Mouse (Mus musculus): ENCODE data around the gene Gpld1. TPM values are rescaled to one million over a fixed set of nuclear protein-coding genes. Genes with fewer than 3 reads are reported as not detected.

Gene Gpld1
- polyA plus RNA-seq (2015; fragmentation: Nextera tagmentation; extraction: Ambion mirVana) = 0.47 and 0.54 TPM in 2 replicates

DNA sequence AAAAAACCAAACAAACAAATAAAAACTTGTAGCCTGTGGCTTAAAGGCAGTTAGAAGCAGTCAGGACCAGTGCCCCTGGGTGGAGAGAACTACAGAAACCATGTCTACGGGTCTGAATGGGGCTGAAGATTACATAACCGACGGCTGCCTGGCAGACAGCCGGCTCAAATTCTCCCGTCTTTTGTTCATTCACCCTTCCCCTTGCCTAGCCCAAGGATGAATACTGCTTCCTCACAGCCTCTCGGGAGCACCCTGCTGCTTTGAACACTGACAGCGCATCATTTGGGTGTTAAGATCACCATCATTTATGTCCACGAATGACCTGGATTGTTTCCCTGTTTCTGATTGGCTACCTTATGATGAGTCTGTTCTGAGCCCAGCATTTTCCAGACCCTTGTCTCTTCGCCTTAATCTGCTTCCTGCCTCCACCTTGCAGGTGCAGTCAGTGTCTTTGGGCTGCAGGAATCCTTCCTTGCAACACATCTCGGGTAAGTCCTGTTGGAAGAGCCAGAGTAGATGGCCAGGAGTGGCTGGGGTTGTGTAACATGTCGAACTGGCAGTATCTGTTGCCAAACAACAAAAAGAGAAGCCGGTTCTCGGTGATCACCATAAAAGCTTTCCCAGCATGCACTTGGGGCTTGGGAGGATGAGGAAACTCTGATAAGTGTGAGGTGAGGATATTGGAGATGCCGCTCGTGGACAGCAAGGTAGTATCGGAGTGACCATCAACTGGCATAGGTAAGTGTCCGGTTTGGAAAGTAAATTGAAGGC, at the start of gene Gpld1:
Gene Gpld1, plus strand, starts transcription at position 641 of the 771 bp plus-strand sequence.
- DNase-seq (ENCODE audit: low spot score) = no peak

DNA sequence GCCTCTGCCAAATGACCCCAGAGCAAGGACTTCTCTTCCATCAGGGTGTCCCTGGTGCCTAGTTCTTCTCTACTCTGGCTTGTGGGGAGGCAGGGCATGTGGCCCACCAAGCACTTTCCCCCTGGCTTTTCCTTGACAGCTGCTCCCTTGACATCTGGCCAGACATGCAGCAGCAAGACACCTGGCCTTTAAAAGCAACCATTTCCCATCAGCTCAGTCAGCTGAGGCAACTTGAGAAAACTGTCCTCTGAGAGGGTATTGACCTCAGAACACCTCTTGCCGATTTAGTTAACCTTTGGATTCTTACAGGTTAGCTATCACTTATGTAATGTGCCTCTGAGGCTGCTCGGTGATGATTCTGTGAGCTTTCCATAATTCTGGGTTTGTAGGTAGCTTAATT, 49.1 kb upstream of the Gpld1 start:
- no peak for DNase-seq (ENCODE audit: low spot score)

DNA sequence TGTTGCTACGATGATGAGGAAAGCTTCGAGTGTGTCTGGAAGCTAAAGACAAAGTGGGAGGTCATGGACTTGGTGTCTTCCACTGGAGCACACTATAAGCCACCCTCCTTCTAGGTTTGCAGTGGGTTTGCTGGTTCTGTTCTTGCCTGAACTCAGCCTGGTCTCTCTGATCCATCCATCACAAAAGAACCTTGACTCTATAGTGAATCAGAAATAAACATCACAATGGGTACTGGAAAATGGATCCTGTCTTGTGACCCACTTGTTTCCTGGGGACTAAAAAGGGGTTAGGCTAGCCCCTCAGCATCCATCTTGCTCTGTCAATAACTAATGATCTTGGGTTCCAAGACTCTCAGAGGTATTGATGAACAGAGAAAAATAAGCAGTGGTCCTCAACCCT, 41.0 kb upstream of the Gpld1 start:
- no peak for DNase-seq (ENCODE audit: low spot score)

GRCm38 (mm10) chr13:24903412-24903811, 39.5 kb upstream of the Gpld1 start:
- no peak for DNase-seq (ENCODE audit: low spot score)

DNA sequence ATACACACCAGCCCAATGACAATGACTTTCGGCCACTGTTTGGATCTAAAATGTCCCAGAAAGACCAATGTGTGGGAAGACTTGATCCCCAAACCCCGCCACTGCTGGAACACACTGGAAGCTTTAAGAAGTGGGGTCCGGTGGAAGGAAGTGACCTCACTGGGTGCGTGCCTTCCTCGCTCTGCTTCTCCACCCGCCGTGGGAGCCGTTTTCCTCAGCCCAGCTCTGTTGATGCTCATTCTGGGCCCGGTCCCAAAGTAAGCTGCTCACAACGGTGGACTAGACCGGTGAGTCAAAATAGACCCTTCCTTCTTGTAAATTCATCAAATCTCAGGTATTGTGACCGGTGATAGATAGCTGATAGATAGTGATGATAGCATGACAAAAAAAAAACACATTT, 37.5 kb upstream of the Gpld1 start:
- DNase-seq (ENCODE audit: low spot score) = no peak

- DNase-seq (ENCODE audit: low spot score) = no peak
Observed at GRCm38 (mm10) chr13:24906831-24907570, 36.0 kb upstream of the Gpld1 start.

GRCm38 (mm10) chr13:24909112-24909511, 33.8 kb upstream of the Gpld1 start:
- no peak for DNase-seq (ENCODE audit: low spot score)

GRCm38 (mm10) chr13:24913576-24913975, 29.4 kb upstream of the Gpld1 start:
- DNase-seq (ENCODE audit: low spot score) = no peak

DNA sequence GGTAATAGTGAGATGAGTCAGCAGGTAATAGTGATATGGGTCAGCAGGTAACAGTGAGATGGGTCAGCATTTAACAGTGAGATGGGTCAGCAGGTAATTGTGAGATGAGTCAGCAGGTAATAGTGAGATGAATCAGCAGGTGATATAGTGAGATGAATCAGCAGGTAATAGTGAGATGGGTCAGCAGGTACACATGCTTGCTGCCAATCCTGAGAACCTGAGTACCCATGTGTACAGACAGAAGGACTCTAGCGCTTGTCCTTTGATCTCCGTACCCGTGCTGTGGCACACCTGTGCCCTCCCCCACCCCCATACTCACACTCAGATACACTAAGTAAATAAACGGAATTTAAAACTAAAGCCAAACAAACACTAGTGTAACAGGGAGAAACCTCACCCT, 28.0 kb upstream of the Gpld1 start:
- no peak for DNase-seq (ENCODE audit: low spot score)

DNA sequence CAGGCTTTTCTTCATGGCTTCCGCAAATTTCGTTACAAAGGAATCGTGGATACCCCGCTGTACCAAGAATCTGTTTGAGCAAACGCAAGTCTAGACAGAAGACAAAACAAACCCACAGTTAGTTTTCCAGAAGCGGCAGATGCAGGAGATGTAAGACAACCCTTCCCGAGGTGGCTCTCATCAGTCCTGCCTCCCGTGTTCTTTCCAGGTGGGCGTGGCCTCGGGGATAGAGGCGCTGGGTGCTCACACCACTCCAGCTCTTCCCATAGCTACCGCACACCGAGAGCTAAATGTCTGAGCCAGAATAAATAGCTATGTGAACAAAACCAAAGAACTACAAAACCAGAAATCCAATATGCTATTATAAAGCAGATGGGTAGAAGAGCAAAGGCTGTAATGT, 27.1 kb upstream of the Gpld1 start:
- no peak for DNase-seq (ENCODE audit: low spot score)

DNA sequence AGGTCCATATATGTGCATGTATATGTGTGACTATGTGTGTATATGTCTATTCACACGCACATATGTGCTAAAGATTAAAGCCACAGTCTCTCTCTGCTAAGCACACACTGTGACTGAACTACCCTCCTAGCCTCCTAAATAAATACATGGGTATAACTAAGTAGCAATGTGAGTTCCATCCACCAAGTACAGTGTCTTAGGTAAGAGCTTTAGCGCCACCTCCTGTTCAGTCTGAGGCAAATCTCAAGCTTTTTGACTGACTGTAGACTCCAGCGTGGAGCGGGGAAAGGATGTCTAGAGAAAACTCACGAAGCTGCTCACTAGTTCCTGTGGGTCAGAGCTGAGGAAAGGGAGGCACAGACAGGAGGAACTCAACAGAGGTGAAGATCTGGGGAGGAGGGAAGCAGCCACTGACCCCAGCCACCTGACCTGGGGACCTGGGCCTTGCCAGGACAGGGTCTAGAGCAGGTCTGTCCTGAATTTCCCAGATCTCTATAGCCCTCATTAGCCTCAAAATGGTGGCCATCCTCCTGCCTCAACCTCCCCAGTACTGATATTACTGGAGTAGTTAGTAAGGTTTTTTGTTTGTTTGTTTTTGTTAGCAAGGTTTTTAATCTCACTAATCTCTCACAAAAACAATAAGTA, 22.5 kb upstream of the Gpld1 start:
- DNase-seq (ENCODE audit: low spot score) = peak; percentile 72

- peak; percentile 23 for DNase-seq (ENCODE audit: low spot score)
Observed at GRCm38 (mm10) chr13:24921281-24921680, 21.7 kb upstream of the Gpld1 start.

DNA sequence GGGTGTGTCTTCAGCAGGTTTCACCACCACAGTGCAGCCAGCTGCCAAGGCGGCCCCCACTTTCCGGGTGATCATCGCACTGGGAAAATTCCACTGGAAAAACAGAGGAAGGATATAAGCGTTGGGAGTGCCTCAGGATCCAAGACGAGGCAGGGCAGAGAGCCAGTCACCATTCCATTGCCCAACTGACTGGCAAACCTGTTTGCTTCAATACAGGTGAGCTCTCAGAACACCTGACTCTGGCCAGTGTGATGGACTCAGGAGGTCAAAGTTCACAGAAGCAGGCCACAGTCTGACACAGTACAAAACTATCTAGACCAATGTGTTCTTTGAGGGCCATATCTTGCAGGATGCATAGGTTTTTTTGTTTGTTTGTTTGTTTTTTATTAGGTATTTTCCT, 19.0 kb upstream of the Gpld1 start:
- no peak for DNase-seq (ENCODE audit: low spot score)

DNA sequence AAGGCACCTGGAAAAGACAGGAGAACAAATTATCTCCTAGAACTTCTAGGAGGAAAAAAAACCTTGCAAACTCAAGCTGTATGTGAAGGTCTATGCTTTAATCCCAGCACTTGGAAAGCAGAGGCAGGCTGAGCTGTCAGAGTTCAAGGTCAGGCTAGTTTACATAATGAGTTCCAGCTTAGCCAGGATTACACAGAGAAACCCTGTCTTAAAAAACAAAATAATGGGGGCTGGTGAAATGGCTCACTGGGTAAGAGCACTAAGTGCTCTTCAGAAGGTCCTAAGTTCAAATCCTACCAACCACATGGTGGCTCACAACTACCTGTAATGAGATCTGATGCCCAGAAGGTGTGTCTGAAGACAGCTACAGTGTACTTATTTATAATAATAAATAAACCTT, 12.4 kb upstream of the Gpld1 start:
- no peak for DNase-seq (ENCODE audit: low spot score)

GRCm38 (mm10) chr13:24933199-24933598, 9.8 kb upstream of the Gpld1 start:
- no peak for DNase-seq (ENCODE audit: low spot score)

GRCm38 (mm10) chr13:24936772-24937107, 6.2 kb upstream of the Gpld1 start:
- no peak for DNase-seq (ENCODE audit: low spot score)

- DNase-seq (ENCODE audit: low spot score) = peak; percentile 52
Observed at GRCm38 (mm10) chr13:24937108-24937838, 5.7 kb upstream of the Gpld1 start, which contains the start of gene Aldh5a1. Gene Aldh5a1 (minus strand): TSS chr13:24937661.

GRCm38 (mm10) chr13:24937839-24938166, 5.1 kb upstream of the Gpld1 start:
- no peak for DNase-seq (ENCODE audit: low spot score)

DNA sequence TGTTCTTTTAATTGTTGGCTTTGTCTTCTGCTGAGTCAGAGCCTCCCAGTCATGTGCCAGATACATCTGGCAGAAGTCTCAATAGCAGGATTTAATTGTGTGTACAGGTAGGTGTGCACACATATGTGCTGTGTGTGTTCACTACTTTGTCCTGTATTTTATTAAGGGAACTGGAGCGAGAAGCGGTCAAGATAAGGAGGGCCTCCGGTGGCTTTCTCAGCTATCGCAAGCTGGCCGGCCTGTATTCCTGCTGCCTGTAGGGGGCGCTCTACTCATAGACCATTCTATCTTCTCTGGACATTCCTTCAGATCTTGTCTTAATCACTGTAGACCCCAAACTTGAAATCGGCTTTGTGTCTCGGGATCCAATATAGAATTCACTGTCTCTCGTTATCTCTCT, 4.3 kb upstream of the Gpld1 start:
- DNase-seq (ENCODE audit: low spot score) = peak; percentile 48

DNA sequence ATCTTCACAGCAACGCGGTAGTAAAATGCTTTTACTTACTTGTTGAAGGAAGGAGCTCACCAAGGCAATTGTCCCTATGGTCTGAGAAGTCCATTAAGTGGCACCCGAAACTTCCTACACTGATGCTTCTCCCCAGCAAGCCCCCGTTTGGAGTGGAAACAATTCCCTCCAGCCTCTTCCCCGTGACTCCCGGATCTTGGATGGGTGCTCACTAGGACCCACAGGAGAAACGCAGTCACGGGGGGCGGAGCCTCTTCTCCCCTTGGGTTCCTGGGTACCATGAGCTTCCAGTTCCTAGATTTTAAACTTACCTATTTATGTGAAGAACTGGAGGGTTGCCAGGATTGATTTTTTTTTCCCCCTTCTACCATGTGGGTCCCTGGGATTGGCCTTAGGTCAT, 3.5 kb upstream of the Gpld1 start:
- no peak for DNase-seq (ENCODE audit: low spot score)

GRCm38 (mm10) chr13:24943303-24943702, 351 bp downstream of the Gpld1 start:
- DNase-seq (ENCODE audit: low spot score) = no peak

GRCm38 (mm10) chr13:24945567-24945966, 2.6 kb downstream of the Gpld1 start:
- DNase-seq (ENCODE audit: low spot score) = no peak

Measured in thymus, postnatal 0 days (tissue).